Mouse (Mus musculus) c-Kit-positive CD71-positive TER-119-negative erythroid progenitor cells, embryonic 14.5 days (primary cell): Measurements from ENCODE around the gene Ell2.
"Not testable (repeated sequence)": the region's sequence is repeated elsewhere in the genome, so short reads cannot be mapped to it uniquely, and the experiment has no call there.

Source experiments
- DNase-seq: peaks from one replicate; pipeline ENCODE4 v3.0.0-alpha.2; 2013; ENCODE audit warnings: low read depth

The Ell2 gene

GRCm38 (mm10) chr13:75706457-75706856, at the start of gene Ell2:
Gene Ell2, plus strand, starts transcription at chr13:75706757.
- DNase-seq, result no peak

GRCm38 (mm10) chr13:75685438-75685837, 21.1 kb upstream of the Ell2 start:
- DNase-seq, result no peak

- DNase-seq, result no peak
These were observed 19.6 kb upstream of the Ell2 start for GRCm38 (mm10) chr13:75686995-75687394.

GRCm38 (mm10) chr13:75691625-75692024, 14.9 kb upstream of the Ell2 start:
- DNase-seq, result no peak

- no peak for DNase-seq
These were observed 13.5 kb upstream of the Ell2 start for GRCm38 (mm10) chr13:75693081-75693480.

GRCm38 (mm10) chr13:75702814-75703213, 3.7 kb upstream of the Ell2 start:
- no peak for DNase-seq

- DNase-seq, result peak; percentile 99
These were observed 592 bp downstream of the Ell2 start for GRCm38 (mm10) chr13:75706882-75707816.

DNA sequence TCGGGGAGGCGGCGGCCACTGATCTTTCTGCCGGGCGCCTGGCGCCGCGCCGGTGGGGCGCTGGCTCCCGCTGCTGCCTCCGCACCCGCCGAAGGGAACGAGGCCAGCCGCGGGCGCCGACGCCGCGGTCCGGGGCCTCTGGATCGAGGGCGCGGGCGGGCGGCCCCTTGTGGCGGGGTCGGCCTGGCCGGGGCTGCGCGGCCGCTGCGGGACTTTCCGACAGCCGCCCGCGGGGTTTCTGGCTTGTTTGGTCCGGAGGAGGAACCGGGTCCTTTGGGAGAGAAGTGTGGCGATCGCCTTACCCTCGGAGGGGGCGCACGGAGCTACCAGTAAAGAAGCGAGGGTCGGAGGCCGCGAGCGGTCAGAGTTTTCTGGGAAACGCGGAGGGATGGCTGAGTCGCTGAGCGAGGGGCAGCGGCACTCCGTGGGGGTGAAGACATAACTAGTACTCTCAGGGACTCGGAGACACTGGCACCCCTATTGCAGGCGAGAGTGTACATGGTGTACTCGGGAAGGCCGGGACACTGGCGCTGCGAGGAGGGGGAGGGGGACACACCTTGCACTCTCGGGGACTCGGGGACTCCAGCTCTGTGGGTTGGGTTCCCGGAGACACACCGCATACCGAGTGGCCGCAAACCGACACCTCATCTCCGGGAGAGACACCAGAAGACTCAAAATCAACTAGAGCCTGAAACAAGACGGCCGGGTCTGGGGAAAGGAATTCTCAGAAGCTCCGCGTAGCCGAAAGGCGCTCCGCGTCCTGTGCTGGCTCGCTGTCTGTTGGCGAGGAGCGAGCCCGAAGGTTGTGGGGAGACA, 1.5 kb downstream of the Ell2 start:
- DNase-seq, result no peak

GRCm38 (mm10) chr13:75708637-75709002, 2.1 kb downstream of the Ell2 start:
- no peak for DNase-seq

- peak; percentile 55 for DNase-seq
These were observed 2.6 kb downstream of the Ell2 start for GRCm38 (mm10) chr13:75709026-75709778.

DNA sequence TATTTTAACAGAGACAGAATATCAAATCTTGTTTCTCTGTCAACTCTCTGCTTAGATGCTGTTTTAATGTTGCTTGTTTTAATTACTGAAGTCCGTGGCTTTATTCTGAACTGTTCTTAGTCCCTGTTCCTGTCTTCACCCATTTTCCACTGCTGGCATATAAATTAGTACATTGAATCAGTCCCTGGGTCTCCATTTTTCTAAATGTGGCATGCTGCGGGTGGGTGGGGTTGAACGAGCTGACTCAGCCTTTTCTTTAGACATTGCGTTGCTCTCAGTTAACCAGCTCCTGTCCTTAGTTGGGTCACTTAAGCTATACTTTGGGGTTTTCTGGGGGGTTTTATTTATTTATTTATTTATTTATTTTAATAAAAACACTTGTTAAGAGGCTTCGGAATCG, 3.6 kb downstream of the Ell2 start:
- DNase-seq, result no peak

GRCm38 (mm10) chr13:75711517-75711916, 5.0 kb downstream of the Ell2 start:
- not testable (repeated sequence) for DNase-seq

DNA sequence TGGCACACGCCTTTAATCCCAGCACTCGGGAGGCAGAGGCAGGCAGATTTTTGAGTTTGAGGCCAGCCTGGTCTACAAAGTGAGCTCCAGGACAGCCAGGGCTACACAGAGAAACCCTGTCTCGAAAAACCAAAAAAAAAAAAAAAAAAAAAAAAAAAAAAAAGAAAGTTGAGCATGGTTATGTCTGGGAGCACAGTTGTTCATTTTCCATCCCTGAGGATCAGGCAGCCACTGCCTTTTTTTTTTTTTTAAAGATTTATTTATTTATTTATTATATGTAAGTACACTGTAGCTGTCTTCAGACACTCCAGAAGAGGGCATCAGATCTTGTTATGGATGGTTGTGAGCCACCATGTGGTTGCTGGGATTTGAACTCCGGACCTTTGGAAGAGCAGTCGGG, 6.0 kb downstream of the Ell2 start:
- not testable (repeated sequence) for DNase-seq

GRCm38 (mm10) chr13:75714407-75714806, 7.8 kb downstream of the Ell2 start:
- DNase-seq, result no peak

DNA sequence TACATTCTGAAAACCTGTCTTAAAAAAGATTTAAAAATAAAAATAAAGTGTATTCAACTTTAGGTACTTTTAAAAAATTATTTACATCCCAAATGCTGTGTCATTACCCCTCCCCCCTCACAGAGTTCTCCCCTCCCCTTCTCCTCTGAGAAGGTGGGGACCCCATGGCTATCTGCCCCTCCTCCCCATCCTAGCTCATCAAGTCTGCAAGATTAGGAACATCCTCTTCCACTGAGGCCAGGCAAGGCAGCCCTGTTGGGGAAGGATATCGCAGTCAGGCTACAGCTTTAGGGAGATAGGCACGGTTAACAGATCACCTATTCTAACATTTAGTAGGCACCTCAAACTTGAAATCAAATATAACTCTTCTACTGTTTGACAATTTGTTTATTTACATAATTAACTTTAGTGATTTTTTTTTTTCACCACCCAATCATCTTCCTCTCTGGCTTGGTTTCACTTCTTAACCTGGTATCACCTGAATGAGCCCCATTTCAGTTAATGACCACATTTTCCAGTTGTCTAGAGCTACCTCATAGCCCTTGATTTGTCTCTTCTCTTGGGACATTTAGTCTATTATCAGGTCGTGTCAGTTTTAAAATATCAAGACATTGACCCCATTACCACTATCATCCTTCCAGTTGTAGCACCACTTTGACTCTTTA, 11.2 kb downstream of the Ell2 start:
- DNase-seq, result no peak

GRCm38 (mm10) chr13:75718376-75718775, 11.8 kb downstream of the Ell2 start:
- DNase-seq, result no peak

DNA sequence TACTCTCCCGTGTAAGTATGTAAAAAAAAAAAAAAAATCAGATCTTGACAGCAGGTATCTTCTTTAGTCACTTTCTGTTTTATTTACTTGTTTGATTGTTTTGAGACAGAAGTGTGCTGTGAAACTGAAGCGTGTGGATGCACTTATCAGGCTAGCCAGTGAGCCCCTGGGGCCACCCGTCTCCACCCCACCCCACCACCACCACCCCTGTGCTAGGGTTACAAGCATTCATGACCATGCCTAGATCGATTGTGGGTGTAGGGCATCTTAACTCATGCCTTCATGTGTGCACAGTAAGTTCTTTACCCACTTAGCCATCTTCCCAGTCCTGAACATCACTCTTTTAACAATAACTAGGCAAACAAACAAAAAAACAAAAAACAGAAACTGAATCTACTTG, 13.1 kb downstream of the Ell2 start:
- DNase-seq, result no peak

DNA sequence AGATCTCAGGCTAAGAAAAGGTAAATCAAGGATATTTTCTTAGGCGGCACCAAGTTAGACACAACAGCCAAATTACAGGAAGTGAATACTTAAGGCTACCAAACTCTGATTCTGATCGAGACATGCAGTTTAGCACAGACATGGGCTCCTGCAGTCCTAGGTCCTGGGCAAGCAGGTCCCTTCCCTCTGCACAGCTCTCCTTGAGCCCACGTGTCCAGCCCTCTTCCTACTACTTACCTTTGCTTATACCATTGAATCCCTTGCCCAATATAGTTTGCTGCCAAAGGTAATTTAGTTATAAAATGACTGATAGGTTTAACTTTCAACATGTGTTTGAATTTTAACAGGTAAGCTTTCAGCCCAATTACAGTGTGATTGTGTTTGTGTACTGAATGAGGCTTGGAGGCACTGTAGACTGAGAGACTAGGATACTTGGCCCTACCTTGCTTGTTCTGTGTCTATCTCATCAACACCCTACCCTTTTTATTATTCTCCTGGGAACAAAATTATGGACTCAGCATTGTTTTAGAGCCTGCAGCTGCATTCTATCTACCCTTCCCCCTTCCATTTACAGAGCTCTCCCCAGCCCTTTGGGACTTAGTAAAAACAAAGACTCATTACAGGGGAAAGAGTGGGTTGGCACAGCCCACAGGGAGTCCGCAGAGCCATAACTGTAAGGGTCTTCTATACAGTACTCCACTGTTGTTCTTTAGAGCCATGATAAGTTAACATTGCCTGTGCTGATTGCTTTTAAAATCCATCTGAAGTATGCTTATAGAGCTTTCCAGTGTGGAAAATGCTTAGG, 20.2 kb downstream of the Ell2 start:
- DNase-seq, result no peak

DNA sequence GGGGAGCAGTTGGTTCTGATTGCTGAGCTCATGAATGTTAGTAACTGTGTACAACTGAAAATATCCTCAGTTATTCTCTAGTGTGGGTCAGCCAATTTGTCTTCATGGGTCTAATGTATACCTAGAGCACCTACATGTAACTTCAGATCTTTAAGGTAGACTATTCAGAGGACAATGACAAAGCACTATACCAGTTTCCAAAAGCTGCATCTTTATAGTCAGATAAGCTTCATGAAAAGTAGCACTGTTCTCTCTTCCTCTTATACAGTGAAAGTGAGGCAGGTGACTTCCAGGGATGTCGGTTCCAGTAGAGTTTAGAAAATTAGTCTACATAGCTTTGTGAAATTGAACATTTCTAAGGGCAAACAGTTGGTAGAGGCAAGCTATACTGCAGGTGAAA, 21.4 kb downstream of the Ell2 start:
- no peak for DNase-seq

DNA sequence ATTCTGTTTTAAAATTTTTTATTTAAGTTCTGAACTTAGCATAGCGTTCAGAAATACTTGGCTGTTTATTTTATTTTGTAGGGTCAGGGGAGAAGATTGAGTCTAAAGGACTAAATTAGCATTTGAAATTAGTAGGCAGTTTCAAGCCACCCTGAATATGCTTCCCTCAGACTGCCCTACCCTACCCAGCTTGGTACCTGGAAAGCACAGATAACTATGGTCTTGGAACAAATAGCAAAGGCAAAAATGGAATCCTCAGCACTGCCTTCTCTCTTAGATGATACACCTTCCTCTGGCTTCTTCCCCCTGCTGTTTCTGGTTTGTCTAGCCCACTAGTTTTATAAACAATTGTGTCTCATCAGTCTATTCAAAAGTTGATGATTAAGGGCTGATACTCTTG, 23.3 kb downstream of the Ell2 start:
- DNase-seq, result no peak

- no peak for DNase-seq
These were observed 24.2 kb downstream of the Ell2 start for GRCm38 (mm10) chr13:75730717-75731116.
